Mouse (Mus musculus) heart, adult 2 months (tissue): ENCODE measurements at regions not wholly inside any gene's neighbourhood (a gene's known extent, or its start where the extent isn't known, plus 50 kb on each side); places are given as distances from the start of the nearest gene placed in this dataset.

Experiments used
- DNase-seq, 2 experiments: peaks; one replicate each; pipeline ENCODE4 v3.0.0; 2021
- H3K27ac ChIP-seq: fragments of 200-600 bp; 2 replicates; pipeline ENCODE4 v1.8.1; 2022
- H3K27me3 ChIP-seq: fragments of 200-500 bp; 2 replicates; pipeline ENCODE4 v1.6.1; 2012; ENCODE audit warnings: mild to moderate bottlenecking, low read length, inconsistent platforms, mixed read lengths; ENCODE audit not compliant: control insufficient read depth, insufficient read depth
- H3K36me3 ChIP-seq: fragments of 200-500 bp; 2 replicates; pipeline ENCODE4 v1.6.1; 2012; ENCODE audit warnings: low read length, inconsistent platforms; ENCODE audit not compliant: control insufficient read depth, insufficient read depth
- H3K4me1 ChIP-seq: fragments of 200-500 bp; 2 replicates; pipeline ENCODE4 v1.6.1; 2011; ENCODE audit warnings: low read length; ENCODE audit not compliant: control insufficient read depth, insufficient read depth
- H3K4me3 ChIP-seq: fragments of 200-600 bp; 2 replicates; pipeline ENCODE4 v1.8.1; 2022
- H3K79me2 ChIP-seq: fragments of 200-500 bp; replicated peaks from 2 replicates; pipeline ENCODE4 v1.6.1; 2012; ENCODE audit warnings: mild to moderate bottlenecking, inconsistent platforms, low read length, moderate library complexity, mixed read lengths; ENCODE audit not compliant: control insufficient read depth, insufficient read depth
- H3K9ac ChIP-seq: fragments of 200-500 bp; 2 replicates; pipeline ENCODE4 v1.6.1; 2012; ENCODE audit warnings: low read depth, mild to moderate bottlenecking, control low read depth, inconsistent platforms, low read length, mixed read lengths
- CTCF ChIP-seq: fragments of 200-600 bp; IDR thresholded peaks from 2 replicates; pipeline ENCODE4 v1.8.1; 2022; ENCODE audit warnings: antibody characterized with exemption, mild to moderate bottlenecking, moderate library complexity
- EP300 ChIP-seq: fragments of 200-500 bp; IDR thresholded peaks from 2 replicates; pipeline ENCODE4 v1.6.1; 2011; ENCODE audit warnings: low read depth, low read length, control low read depth; ENCODE audit not compliant: insufficient read depth
- POLR2A ChIP-seq: fragments of 200-500 bp; IDR thresholded peaks from 2 replicates; pipeline ENCODE4 v1.6.1; 2011; ENCODE audit warnings: mild to moderate bottlenecking, low read depth, low read length, control low read depth; ENCODE audit not compliant: insufficient read depth
- WGBS: fragments of 180-500 bp; shearing (Covaris S2); methylation state at CpG from one replicate; pipeline ENCODE4 v1.1.7; 2018; 5-methylcytosine and 5-hydroxymethylcytosine counted together
- intact Hi-C: fragments of 180-260 bp; cut with DNase I; formaldehyde crosslinking; loops from one replicate; pipeline ENCODE4 v1.15.1; 2025

GRCm38 (mm10) chr11:64326646-64327045, 108.5 kb upstream of the Hs3st3a1 start:
- no peaks in the 10 kb centered on the region for H3K36me3 ChIP-seq
- peaks cover 2% of the 10 kb centered on the region; the same call in 1 of the 2 replicates for H3K4me1 ChIP-seq
- DNase-seq, result no peak
- no peak overlapping the region for H3K27ac ChIP-seq
- no peak for TF ChIP-seq POLR2A
- TF ChIP-seq CTCF, result no peak
- no peak for TF ChIP-seq EP300
- no peaks in the 10 kb centered on the region for H3K27me3 ChIP-seq
- intact Hi-C loops, result no loop called here
- H3K79me2 ChIP-seq, result no peaks in the 10 kb centered on the region
- no peak overlapping the region for H3K4me3 ChIP-seq
- H3K9ac ChIP-seq, result no peak overlapping the region
- 87% methylated on average over 7 of the region's 7 CpGs for WGBS

GRCm38 (mm10) chr11:64321900-64322425, 113.2 kb upstream of the Hs3st3a1 start:
- Histone ChIP-seq H3K4me3 (no peak overlapping the region), H3K79me2 (no peaks in the 10 kb centered on the region), H3K36me3 (no peaks in the 10 kb centered on the region), H3K27ac (no peak overlapping the region), H3K4me1 (peaks cover 2% of the 10 kb centered on the region; the same call in 1 of the 2 replicates), H3K27me3 (no peaks in the 10 kb centered on the region), H3K9ac (no peak overlapping the region)
- intact Hi-C loops, result no loop called here
- TF ChIP-seq EP300, result no peak
- TF ChIP-seq POLR2A, result no peak
- TF ChIP-seq CTCF, result no peak
- 54% methylated on average over 8 of the region's 8 CpGs for WGBS
- DNase-seq, result no peak

- intact Hi-C loops, result no loop called here
- DNase-seq, result no peak
- H3K27ac ChIP-seq, result no peak overlapping the region
- TF ChIP-seq EP300, result no peak
- no peak for TF ChIP-seq CTCF
- TF ChIP-seq POLR2A, result no peak
- H3K4me1 ChIP-seq, result peaks cover 2% of the 10 kb centered on the region; the same call in 1 of the 2 replicates
- no peak overlapping the region for H3K9ac ChIP-seq
- H3K79me2 ChIP-seq, result no peaks in the 10 kb centered on the region
- no peak overlapping the region for H3K4me3 ChIP-seq
- H3K27me3 ChIP-seq, result no peaks in the 10 kb centered on the region
- 88% methylated on average over 6 of the region's 6 CpGs for WGBS
- no peaks in the 10 kb centered on the region for H3K36me3 ChIP-seq
Observed at GRCm38 (mm10) chr11:64317458-64317857, 117.7 kb upstream of the Hs3st3a1 start.

- Histone ChIP-seq H3K79me2 (no peaks in the 10 kb centered on the region), H3K9ac (no peak overlapping the region), H3K36me3 (no peaks in the 10 kb centered on the region), H3K27me3 (no peaks in the 10 kb centered on the region), H3K4me3 (no peak overlapping the region), H3K27ac (no peak overlapping the region), H3K4me1 (no peaks in the 10 kb centered on the region)
- intact Hi-C loops, result no loop called here
- no peak for DNase-seq
- WGBS, result 72% methylated on average over 5 of the region's 5 CpGs
- TF ChIP-seq POLR2A, result no peak
- TF ChIP-seq CTCF, result no peak
- no peak for TF ChIP-seq EP300
Observed at GRCm38 (mm10) chr11:64314997-64315396, 120.1 kb upstream of the Hs3st3a1 start.

GRCm38 (mm10) chr11:64313241-64313640, 121.9 kb upstream of the Hs3st3a1 start:
- no peak for DNase-seq
- Histone ChIP-seq H3K79me2 (no peaks in the 10 kb centered on the region), H3K27ac (no peak overlapping the region), H3K4me1 (no peaks in the 10 kb centered on the region; the same call in 1 of the 2 replicates), H3K36me3 (no peaks in the 10 kb centered on the region), H3K4me3 (no peak overlapping the region), H3K27me3 (no peaks in the 10 kb centered on the region), H3K9ac (no peak overlapping the region)
- intact Hi-C loops, result no loop called here
- no peak for TF ChIP-seq POLR2A
- TF ChIP-seq EP300, result no peak
- no peak for TF ChIP-seq CTCF
- WGBS, result 69% methylated on average over 5 of the region's 5 CpGs

- no peak overlapping the region for H3K27ac ChIP-seq
- H3K9ac ChIP-seq, result no peak overlapping the region
- no peak overlapping the region for H3K4me3 ChIP-seq
- H3K79me2 ChIP-seq, result no peaks in the 10 kb centered on the region
- DNase-seq, result peak in 1 of 2 experiments; percentile 8
- intact Hi-C loops, result no loop called here
- H3K36me3 ChIP-seq, result no peaks in the 10 kb centered on the region
- no peaks in the 10 kb centered on the region for H3K27me3 ChIP-seq
- no peaks in the 10 kb centered on the region; the same call in 1 of the 2 replicates for H3K4me1 ChIP-seq
- TF ChIP-seq POLR2A, result no peak
- TF ChIP-seq EP300, result no peak
- TF ChIP-seq CTCF, result no peak
Observed at GRCm38 (mm10) chr11:64309881-64310280, 125.3 kb upstream of the Hs3st3a1 start.
